Mouse (Mus musculus) testis, adult 2 months (tissue): ENCODE measurements around the gene Oaz1.
"Not testable (repeated sequence)": the region's sequence is repeated elsewhere in the genome, so short reads cannot be mapped to it uniquely, and the experiment has no call there.

Experiments used
- CTCF ChIP-seq: fragments of 200-500 bp; IDR thresholded peaks from 2 replicates; pipeline ENCODE4 v1.5.1; 2012; ENCODE audit warnings: low read depth, mild to moderate bottlenecking, inconsistent platforms, low read length, moderate library complexity; ENCODE audit not compliant: control insufficient read depth, insufficient read depth, insufficient replicate concordance
- POLR2A ChIP-seq: fragments of 200-500 bp; IDR thresholded peaks from 2 replicates; pipeline ENCODE4 v1.6.1; 2012; ENCODE audit warnings: low read depth, mild to moderate bottlenecking, inconsistent platforms, low read length, moderate library complexity; ENCODE audit not compliant: control insufficient read depth

- TF ChIP-seq POLR2A, CTCF: not testable (repeated sequence)
Measured at GRCm38 (mm10) chr10:80816303-80816702, 10.2 kb upstream of the Oaz1 start.
